Mouse (Mus musculus) E14TG2a.4 (cell line): ENCODE measurements at regions not wholly inside any gene's neighbourhood (a gene's known extent, or its start where the extent isn't known, plus 50 kb on each side); places are given as distances from the start of the nearest gene placed in this dataset.

Experiments used
- H3K27me3 ChIP-seq: 2 replicates; pipeline ENCODE4 v1.6.1; 2014; ENCODE audit warnings: low read length, control low read depth; ENCODE audit not compliant: insufficient read depth
- H3K36me3 ChIP-seq: 2 replicates; pipeline ENCODE4 v1.6.1; 2014; ENCODE audit warnings: low read length, control low read depth; ENCODE audit not compliant: insufficient read depth
- H3K4me1 ChIP-seq: replicated peaks from 2 replicates; pipeline ENCODE4 v1.6.1; 2014; ENCODE audit warnings: low read depth, low read length, control low read depth
- H3K4me3 ChIP-seq: replicated peaks from 2 replicates; pipeline ENCODE4 v1.5.1; 2014; ENCODE audit warnings: mild to moderate bottlenecking, low read length
- H3K9me3 ChIP-seq: 2 replicates; pipeline ENCODE4 v1.6.1; 2014; ENCODE audit warnings: low read length, control low read depth
- CTCF ChIP-seq: conservative IDR thresholded peaks from 2 replicates; pipeline ENCODE4 v1.5.1; 2014; ENCODE audit warnings: low read length
- NANOG ChIP-seq: IDR thresholded peaks from 2 replicates; pipeline ENCODE4 v1.6.1; 2014; ENCODE audit warnings: borderline replicate concordance, low read length, mixed read lengths
- POU5F1 ChIP-seq: IDR thresholded peaks from 2 replicates; pipeline ENCODE4 v1.6.1; 2014; ENCODE audit warnings: low read length, borderline replicate concordance

GRCm38 (mm10) chr12:86830247-86830585 is 54.4 kb downstream of the Irf2bpl start:
- H3K4me3 ChIP-seq, result peak overlapping the region; percentile 69
- TF ChIP-seq CTCF (no peak), NANOG (no peak), POU5F1 (no peak)

DNA sequence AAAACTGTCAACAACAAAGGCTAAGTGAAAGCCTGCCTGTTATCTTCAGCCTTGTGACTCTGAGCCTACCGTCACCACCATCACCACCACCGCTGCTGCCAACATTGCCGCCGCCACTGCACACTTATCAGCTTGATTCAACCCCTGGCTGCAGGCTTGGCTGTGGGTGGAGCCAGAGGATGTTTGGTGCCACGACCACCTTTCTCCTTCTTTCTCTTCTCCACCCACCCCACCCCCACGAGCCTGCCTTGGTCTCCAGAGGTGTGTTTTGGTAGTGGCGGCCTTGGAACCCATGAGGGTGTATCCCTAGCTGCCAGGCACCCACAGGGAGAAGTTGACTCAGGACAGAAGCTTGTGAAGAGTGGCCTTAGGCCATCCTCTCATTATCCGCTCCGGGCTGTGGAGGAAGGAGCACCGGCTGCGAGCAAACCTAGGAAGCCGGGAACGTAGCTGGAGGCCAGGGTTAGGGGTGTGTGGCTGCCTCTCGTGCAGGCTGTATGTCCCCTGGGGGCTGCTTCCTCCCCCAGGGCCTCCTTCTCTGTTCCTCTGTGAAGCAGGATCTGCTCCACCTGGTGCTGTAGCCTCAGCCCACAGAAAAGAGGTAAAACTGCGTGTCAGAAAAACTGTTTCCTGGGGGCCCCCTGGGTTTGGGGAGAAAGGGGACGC is 54.9 kb downstream of the Irf2bpl start:
- Histone ChIP-seq H3K4me1 (peaks cover 82% of the 10 kb centered on the region), H3K27me3 (no peaks in the 10 kb centered on the region), H3K9me3 (peaks cover 18% of the 10 kb centered on the region), H3K4me3 (peak overlapping the region; percentile 69), H3K36me3 (peaks cover 15% of the 10 kb centered on the region)
- TF ChIP-seq POU5F1 (no peak), NANOG (no peak), CTCF (no peak)

More at GRCm38 (mm10) chr12:86830247-86830585, 54.4 kb downstream of the Irf2bpl start:
- peaks cover 18% of the 10 kb centered on the region for H3K9me3 ChIP-seq
- no peaks in the 10 kb centered on the region for H3K27me3 ChIP-seq
- H3K36me3 ChIP-seq, result peaks cover 15% of the 10 kb centered on the region
- peaks cover 80% of the 10 kb centered on the region for H3K4me1 ChIP-seq

DNA sequence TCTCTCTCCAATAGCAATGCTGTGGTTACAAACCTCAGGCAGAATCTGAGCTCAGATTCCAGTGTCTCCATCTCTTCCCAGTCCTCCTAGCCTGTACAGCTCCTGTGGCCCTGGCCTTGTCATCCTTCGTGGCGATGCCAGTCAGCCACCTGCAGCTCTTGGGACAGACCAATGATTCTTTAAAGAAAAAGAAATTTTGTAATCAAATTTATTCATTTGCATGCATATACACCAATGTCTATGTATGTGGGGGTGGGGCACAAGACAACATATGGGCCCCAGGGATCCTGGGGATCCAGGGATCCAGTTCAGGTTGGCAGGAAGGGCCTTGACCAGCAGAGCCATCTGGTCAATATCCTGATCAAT is 57.4 kb downstream of the Irf2bpl start:
- TF ChIP-seq POU5F1 (no peak), NANOG (no peak), CTCF (no peak)
- no peaks in the 10 kb centered on the region for H3K27me3 ChIP-seq
- H3K4me3 ChIP-seq, result no peak overlapping the region
- H3K4me1 ChIP-seq, result peaks cover 78% of the 10 kb centered on the region
- H3K36me3 ChIP-seq, result peaks cover 15% of the 10 kb centered on the region
- peaks cover 18% of the 10 kb centered on the region for H3K9me3 ChIP-seq

DNA sequence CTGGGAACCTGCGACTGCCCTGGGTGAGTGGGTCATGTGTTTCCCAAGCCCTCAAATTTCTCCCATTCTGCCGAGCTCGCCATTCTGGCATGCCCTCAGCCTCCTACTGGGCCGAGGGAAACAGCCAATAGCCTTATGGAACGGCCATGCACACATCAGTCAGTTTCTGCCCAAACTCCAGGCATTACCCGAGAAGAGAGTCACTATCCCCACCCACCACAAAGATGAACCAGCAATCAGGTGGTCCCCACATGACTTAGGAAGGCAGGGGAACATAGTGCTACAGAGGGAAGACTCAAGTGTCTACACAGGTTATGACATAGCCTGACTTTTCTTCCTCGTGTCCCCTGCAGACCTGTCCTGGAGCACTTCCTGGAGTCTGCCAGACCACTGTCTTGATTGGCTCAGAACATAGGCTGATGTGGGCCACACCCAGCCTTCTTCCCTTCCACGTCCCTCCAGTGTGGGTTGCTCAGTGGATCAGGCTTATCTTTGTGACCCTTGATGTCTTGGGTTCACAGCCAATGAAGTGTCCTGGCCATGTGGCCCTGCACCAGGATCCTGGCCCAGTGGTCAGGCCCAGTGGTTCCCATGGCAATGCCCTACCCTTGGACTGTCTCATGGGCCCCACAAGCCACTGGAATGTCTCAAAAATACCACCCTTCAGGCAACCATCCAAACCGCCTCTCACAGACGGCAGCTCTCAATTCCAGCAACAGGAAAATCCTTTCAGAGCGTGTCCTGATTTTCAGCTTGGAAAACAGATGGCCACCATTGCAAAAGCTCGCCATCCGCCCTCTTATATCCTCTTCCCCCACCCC is 58.0 kb downstream of the Irf2bpl start:
- peaks cover 78% of the 10 kb centered on the region for H3K4me1 ChIP-seq
- H3K36me3 ChIP-seq, result peaks cover 15% of the 10 kb centered on the region
- H3K27me3 ChIP-seq, result no peaks in the 10 kb centered on the region
- H3K9me3 ChIP-seq, result peaks cover 18% of the 10 kb centered on the region
- TF ChIP-seq CTCF (no peak), POU5F1 (no peak), NANOG (no peak)
- H3K4me3 ChIP-seq, result no peak overlapping the region; the same call in 1 of the 2 replicates

DNA sequence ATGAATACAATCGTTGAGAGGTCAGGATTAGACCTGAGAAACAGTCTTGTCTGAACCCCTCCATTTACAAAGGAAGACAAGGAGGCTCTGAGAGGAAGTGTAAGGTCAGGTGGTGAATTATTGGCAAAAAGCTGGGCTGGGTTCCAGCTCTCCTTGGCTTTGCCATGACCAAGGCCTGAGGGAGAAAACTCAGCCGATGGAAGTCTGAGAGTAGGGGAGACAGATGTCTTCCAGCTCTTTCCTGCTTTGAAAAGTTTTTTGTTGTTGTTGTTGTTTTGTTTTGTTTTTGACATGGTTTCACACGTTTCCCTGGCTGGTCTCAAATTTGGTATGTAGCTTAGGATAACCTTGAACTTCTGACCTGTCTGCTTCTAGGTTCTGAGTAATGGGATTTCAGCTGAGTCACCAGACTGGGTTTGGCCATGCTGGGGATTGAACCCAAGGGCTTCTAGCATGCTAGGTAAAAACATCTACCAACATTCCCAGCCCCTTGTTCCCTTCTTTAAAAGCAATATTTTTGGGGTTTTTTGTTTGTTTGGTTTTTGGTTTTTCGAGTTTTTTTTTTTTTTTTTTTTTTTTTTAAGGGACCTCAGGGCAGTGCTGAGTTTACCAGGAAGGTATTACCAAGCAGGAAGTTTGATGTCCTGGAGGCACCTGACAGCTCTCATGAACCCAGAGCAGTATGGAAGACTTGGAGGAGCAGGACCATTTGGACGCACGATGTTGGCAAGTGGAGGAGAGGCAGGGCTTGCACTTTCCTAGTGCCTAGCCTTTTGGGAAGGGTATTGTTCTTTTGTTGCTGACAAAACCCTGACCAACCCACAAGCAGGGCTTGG is 58.8 kb downstream of the Irf2bpl start:
- TF ChIP-seq CTCF, result no peak
- no peak for TF ChIP-seq POU5F1
- TF ChIP-seq NANOG, result no peak
- H3K4me3 ChIP-seq, result peak overlapping the region; percentile 78
- H3K4me1 ChIP-seq, result peaks cover 78% of the 10 kb centered on the region
- peaks cover 18% of the 10 kb centered on the region for H3K9me3 ChIP-seq
- H3K36me3 ChIP-seq, result peaks cover 15% of the 10 kb centered on the region
- no peaks in the 10 kb centered on the region for H3K27me3 ChIP-seq

DNA sequence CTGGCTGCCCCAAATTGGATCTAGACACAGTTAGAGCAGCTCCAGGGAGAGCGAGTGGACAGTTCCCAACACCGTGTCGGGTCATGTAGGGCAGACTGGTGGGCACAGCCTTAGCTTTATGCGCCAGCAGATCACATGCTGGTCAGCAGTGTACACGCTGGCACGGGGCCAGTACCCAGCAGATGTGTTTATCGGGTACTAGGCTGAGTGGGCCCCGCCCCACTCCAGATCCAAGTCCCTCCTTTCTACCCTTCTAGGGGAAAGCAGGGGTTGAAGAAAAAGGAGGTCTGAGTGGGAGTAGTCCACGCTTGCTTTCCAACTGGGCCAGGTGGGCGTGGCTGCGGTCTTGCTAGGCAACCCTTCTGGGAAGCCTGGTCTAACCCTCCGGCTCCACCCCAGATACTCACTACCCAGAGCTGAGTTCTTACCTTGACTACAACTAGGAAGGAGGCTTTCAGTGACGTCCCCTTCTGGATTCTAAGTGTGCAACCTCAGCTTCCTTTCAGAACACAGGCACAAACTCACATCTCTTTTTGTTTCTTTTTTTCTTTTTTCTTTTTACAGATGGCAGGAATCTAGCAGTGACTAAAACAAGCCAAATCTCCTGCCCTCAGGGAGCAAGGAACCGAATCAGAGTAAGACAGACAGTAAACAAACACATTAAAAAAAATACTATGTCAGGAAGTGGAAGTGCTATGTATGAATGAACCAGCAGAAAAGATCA is 59.6 kb downstream of the Irf2bpl start:
- peaks cover 18% of the 10 kb centered on the region for H3K9me3 ChIP-seq
- TF ChIP-seq CTCF (no peak), NANOG (no peak), POU5F1 (no peak)
- peaks cover 78% of the 10 kb centered on the region for H3K4me1 ChIP-seq
- peak overlapping the region; percentile 78 for H3K4me3 ChIP-seq
- H3K27me3 ChIP-seq, result no peaks in the 10 kb centered on the region
- peaks cover 18% of the 10 kb centered on the region for H3K36me3 ChIP-seq

GRCm38 (mm10) chr12:86823855-86824589 is 60.6 kb downstream of the Irf2bpl start:
- TF ChIP-seq POU5F1 (no peak), CTCF (no peak), NANOG (peak; percentile 44; the same call in 1 of the 2 replicates)
- Histone ChIP-seq H3K4me3 (peak overlapping the region; percentile 78), H3K9me3 (peaks cover 18% of the 10 kb centered on the region), H3K36me3 (peaks cover 21% of the 10 kb centered on the region), H3K4me1 (peaks cover 78% of the 10 kb centered on the region), H3K27me3 (no peaks in the 10 kb centered on the region)
